Mouse (Mus musculus): ENCODE data around the gene Hpd.

DNA sequence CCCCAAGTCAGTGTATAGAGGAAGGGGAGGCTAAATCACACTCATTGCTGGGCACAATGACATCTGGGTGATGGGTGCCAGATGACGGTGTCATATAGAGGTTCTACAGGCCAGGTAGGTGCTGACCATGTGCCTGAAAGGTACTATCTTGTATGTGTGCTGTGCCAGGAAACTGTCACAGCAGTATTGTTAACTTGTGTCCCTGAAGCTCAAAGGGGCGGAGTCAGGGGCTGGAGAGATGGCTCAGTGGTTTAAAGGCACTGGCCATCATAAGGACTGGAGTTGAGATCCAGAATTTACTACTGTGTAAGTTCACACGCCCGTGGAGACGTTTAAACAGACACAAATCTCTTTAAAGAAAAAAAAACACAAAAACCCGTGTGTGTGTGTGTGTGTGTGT is 46.8 kb upstream of the Hpd start:
- TF ChIP-seq CTCF (IDR thresholded peaks at IDR 0.05; ENCODE audit: low read depth) (no peak), EP300 (IDR thresholded peaks at IDR 0.05; ENCODE audit: low read depth) (no peak)
